Mouse (Mus musculus) R1 (cell line): Measurements from ENCODE around the gene Gm20388.
"Not testable (repeated sequence)": the region's sequence is repeated elsewhere in the genome, so short reads cannot be mapped to it uniquely, and the experiment has no call there.

Experiments used
- DNase-seq: peaks from one replicate; pipeline ENCODE4 v3.0.0-alpha.2; 2018; ENCODE audit warnings: low read depth, low spot score

The Gm20388 gene

DNA sequence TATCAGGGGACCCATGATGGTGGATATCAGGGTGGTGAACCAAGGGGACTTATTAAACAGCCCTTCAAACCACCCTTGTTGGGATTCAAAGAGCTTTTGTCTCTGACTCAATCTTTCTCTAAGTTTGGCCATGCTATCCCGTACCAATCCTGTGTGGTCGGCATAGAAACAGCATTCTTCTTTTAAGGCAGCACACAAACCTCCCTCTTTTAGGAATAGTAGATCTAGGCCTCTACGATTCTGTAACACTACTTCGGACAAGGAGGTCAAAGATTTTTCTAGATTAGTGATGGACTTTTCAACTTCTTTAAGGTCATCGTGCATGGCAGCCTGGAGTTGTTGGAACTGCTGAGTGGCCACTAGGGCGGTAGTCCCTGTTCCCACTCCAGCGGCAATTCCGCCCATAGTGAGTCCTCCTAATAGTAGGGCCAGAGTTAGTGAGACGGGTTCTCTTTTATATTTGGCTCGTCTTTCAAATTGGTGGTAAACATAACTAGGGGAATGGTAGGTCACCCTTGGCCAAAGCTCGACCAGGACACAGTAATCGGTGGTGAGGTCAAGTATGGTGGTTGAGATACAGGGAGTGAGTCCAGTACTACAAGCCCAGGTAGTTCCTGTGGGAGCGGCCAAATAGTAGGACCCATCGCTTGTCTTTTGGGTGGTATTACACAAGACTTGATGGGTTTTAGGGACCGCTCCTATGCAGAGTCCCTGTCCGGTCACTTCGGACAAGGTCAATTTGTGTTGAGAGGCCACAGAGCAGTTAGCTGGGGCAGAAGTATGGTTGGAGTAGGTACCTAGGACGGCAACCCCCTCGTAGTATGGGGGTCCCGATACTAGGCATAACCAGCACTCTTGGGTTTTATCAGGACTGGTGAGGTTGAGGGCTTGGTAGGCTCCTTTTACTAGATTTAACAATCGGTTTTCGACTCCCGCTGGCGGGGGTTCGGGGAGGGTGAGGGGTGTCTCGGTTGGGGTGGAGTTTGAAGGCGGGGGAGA, 3516.2 kb downstream of the Gm20388 start:
- DNase-seq = peak; percentile 77

- peak; percentile 70 for DNase-seq
Measured at GRCm38 (mm10) chr8:123427639-123428275, 3517.1 kb downstream of the Gm20388 start.

- DNase-seq = peak; percentile 64
Measured at GRCm38 (mm10) chr8:123428343-123428893, 3517.8 kb downstream of the Gm20388 start.

- peak; percentile 60 for DNase-seq
Measured at GRCm38 (mm10) chr8:123428939-123429721, 3518.5 kb downstream of the Gm20388 start.

DNA sequence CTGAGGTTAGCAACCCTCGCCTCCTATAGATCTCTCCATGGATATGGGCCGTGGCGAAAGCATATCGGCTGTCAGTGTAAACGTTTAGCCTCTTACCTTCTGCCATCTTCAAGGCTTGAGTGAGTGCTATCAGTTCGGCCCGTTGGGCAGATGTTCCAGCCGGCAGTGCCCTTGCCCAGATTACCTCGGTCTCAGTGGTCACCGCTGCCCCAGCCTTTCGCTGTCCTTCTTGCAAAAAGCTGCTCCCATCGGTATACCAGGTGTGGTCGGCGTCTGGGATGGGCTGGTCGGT, 3519.0 kb downstream of the Gm20388 start:
- DNase-seq = not testable (repeated sequence)

DNA sequence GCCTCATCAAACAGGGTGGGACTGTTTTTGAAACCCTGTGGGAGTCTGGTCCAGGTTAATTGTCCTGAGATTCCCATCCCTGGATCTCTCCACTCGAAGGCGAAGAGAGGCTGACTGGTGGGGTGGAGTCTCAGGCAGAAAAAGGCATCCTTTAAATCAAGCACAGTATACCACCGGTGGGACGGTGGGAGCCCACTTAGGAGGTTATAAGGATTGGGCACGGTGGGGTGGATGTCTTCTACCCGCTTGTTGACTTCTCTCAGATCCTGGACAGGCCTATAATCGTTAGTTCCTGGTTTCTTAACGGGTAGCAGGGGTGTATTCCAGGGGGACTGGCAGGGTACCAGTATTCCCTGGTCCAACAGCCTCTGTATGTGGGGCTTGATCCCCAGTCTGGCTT, 3520.3 kb downstream of the Gm20388 start:
- not testable (repeated sequence) for DNase-seq

DNA sequence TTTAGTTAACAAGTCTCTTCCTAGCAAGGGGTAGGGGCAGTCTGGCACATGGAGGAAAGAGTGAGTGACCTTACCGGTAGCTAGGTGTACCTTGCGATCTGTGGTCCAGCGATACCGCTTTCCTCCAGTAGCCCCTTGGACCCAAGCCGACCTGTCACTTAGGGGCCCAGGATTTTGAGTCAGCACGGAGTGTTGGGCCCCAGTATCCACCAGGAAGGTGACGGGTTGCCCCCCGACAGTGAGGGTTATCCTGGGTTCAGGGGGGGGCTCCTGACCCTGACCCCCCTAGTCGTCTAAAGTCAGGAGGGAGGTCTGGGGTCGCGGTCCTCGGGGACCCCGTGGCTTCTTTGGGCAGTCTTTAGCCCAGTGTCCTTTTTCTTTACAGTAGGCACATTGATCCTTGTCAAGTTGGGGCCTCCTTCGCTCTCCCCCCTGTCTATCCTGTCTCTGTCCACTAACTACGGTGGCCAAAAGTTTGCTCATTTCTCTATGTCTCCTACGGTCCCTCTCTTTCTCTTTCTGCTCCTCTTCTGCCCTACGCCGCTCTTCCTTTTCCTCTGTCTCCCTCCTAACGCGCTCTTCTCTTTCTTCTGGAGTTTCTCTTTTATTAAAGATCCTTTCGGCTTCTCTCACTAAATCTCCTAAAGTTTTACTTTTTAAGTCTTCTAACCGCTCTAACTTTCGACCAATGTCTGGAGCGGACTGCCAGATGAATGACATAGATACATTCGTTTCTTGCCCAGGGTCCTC, 3521.2 kb downstream of the Gm20388 start:
- DNase-seq = no peak

- peak; percentile 63 for DNase-seq
Measured at GRCm38 (mm10) chr8:123432381-123432780, 3521.7 kb downstream of the Gm20388 start.

- DNase-seq = peak; percentile 58
Measured at GRCm38 (mm10) chr8:123433241-123433974, 3522.8 kb downstream of the Gm20388 start.

DNA sequence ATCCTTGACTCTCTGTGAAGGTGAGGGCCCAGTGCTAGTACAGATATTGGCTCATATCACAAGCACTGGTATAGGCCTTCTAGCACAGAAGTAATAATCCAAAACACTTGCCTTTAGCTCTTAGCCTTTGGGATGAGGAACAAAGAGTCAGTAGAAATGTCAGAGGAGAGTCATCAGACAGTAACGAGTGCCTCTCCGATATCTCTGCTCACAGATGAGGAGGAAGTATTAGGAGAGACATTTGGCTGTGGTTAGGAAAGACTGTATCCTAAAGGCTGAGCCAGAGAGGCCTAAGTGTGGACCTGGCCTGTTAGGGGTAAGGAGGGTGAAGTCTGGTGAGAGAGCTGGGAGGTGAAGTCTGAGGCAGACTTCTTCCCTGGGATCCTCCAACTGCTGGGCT, 3531.1 kb downstream of the Gm20388 start:
- no peak for DNase-seq

DNA sequence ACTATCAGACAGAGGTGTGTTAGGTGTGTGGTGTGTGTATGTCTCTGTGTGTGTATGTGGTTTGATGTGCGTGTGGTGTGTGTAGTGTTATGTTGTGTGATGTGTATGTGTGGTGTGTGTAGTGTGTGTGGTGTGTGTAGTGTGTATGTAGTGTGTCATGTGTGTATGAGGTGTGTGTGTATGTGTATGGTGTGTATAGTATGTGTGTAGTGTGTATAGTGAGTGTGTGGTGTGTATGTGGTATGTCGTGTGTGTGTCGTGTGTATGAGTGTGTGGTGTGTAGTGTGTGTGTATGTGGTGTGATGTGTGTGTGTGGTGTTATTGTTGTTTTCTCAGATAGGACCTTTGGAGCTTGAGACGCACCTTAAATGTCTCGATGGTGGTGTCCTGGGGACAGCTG, 3531.7 kb downstream of the Gm20388 start:
- DNase-seq = no peak

GRCm38 (mm10) chr8:123442871-123443575, 3532.4 kb downstream of the Gm20388 start:
- DNase-seq = peak; percentile 91

DNA sequence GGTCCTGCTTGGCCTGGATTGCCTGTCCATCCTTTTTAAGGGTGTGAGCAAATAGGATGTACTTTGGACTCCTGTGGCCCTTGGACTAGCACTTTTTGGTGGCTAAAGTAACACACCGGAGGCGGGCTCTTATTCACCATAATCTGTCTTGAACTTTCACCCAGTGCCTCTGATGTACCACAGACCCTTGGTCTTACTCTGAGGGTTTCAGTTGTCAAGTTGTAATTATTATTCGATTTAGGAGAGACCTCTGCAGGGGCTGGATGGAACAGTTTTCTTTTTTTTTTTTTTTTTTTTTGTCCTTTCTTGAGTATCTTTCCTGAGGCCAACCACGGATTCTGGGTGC, 3532.9 kb downstream of the Gm20388 start:
- DNase-seq = no peak

GRCm38 (mm10) chr8:123444131-123444530, 3533.5 kb downstream of the Gm20388 start:
- DNase-seq = no peak

- peak; percentile 44 for DNase-seq
Measured at GRCm38 (mm10) chr8:123445981-123446380, 3535.3 kb downstream of the Gm20388 start.

DNA sequence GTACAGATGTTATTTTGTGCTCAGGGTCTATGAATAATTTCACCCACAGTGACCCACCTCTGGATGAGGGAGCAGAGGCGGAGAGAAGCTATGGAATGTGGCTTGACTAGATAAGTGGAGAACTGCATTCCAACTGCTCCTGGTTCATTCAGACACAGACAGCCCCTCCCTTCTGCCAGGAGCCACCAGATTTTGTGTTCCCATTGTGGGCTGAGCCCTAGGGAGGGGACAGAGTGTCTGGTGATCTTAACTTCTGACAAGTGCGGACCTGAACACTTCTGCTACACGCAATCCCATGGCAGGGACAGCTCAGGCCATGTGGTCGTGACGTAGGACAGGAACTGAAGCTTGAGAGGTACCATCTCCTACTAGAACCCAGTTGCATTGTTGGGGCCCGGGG, 3536.2 kb downstream of the Gm20388 start:
- DNase-seq = peak; percentile 95

GRCm38 (mm10) chr8:123450783-123451182, 3540.1 kb downstream of the Gm20388 start:
- no peak for DNase-seq

- not testable (repeated sequence) for DNase-seq
Measured at GRCm38 (mm10) chr8:123451747-123452146, 3541.1 kb downstream of the Gm20388 start.

- DNase-seq = no peak
Measured at GRCm38 (mm10) chr8:123452149-123452548, 3541.5 kb downstream of the Gm20388 start.

- peak; percentile 65 for DNase-seq
Measured at GRCm38 (mm10) chr8:123453291-123453690, 3542.7 kb downstream of the Gm20388 start.
